Mouse (Mus musculus) cerebellum, postnatal 10 days (tissue): ENCODE results near the gene Fam19a3.
"Not testable (repeated sequence)": the region's sequence is repeated elsewhere in the genome, so short reads cannot be mapped to it uniquely, and the experiment has no call there.

Source experiments
- DNase-seq, 2 experiments: peaks; one replicate each; pipeline ENCODE4 v3.0.0; 2021; ENCODE audit warnings: mixed read lengths in 2 of 2

Fam19a3 gene

GRCm38 (mm10) chr3:104791671-104792070, 10.0 kb upstream of the Fam19a3 start:
- no peak for DNase-seq

- no peak for DNase-seq
These were observed 9.4 kb upstream of the Fam19a3 start for GRCm38 (mm10) chr3:104791017-104791416.

GRCm38 (mm10) chr3:104790401-104790937, 8.8 kb upstream of the Fam19a3 start:
- no peak for DNase-seq

- peak; percentile 37 to 58 for DNase-seq
These were observed 8.2 kb upstream of the Fam19a3 start for GRCm38 (mm10) chr3:104789822-104790221.

DNA sequence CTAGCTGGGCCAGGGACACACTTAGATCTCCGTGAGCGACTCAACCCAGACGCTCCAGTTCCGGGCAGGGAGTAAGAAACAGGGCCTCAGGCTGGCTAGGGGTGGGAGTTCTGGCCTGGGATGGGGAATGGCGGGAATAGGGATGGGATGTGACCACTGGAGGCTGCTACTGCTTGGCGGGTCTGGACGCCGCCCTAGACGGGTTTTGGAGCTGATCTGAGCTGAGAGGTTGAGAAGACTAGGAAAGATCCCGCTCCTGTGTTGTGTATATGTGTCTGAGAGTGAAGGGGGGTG, 7.6 kb upstream of the Fam19a3 start:
- no peak for DNase-seq

GRCm38 (mm10) chr3:104788561-104789311, 7.1 kb upstream of the Fam19a3 start:
- DNase-seq, result peak; percentile 85 to 88

GRCm38 (mm10) chr3:104788075-104788474, 6.4 kb upstream of the Fam19a3 start, which contains the start of gene Rhoc:
TSS of gene Rhoc (plus strand) at chr3:104788375.
- DNase-seq, result no peak

DNA sequence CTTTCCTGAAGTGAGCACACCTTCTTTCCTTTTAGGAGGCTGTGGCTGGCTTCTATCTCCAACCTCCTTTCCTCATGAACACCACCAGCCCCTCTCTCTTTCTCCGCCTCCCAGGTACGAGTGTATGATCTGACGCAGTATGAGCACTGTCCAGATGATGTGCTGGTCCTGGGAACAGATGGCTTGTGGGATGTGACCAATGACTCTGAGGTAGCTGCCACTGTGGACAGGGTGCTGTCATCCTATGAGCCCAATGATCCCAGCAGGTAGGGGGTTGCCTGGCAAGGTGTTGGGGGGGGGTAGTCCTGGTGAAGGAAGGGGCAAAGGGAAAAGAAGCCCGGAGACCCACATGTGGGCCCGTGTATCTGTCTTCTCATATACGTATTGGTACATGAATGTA, 3.6 kb upstream of the Fam19a3 start:
- no peak for DNase-seq

- DNase-seq, result no peak
These were observed 2.4 kb upstream of the Fam19a3 start for GRCm38 (mm10) chr3:104783971-104784500.

DNA sequence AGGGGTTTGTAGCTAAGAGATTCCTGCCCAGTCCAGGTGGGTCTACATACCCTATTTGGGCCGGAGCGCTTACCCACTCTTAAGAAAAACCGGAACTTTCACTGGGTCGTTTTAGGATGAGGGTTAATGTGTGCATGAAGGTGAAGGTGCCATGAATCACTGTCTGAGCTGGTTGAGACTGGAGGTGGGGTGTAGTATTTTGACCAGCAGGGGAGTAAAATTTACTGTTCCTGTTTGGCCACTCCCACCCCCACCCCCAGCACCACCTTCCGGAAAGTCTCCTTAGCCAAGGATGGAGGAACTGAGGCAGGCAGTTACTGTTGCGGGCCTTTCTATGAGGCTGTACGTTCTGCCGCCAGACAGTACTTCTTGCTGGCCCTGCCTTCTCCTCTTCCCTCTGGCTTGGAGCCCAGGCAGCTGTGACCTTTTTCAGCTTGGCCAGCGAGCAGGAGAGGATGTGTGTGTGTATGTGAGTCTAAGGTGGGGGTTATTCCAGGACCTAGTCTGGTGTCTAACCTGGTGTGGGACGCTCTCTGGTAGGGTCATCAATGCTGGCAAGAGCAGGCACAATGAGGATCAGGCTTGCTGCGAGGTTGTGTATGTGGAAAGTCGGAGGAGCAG, 531 bp upstream of the Fam19a3 start:
- DNase-seq, result peak; percentile 59 to 65

DNA sequence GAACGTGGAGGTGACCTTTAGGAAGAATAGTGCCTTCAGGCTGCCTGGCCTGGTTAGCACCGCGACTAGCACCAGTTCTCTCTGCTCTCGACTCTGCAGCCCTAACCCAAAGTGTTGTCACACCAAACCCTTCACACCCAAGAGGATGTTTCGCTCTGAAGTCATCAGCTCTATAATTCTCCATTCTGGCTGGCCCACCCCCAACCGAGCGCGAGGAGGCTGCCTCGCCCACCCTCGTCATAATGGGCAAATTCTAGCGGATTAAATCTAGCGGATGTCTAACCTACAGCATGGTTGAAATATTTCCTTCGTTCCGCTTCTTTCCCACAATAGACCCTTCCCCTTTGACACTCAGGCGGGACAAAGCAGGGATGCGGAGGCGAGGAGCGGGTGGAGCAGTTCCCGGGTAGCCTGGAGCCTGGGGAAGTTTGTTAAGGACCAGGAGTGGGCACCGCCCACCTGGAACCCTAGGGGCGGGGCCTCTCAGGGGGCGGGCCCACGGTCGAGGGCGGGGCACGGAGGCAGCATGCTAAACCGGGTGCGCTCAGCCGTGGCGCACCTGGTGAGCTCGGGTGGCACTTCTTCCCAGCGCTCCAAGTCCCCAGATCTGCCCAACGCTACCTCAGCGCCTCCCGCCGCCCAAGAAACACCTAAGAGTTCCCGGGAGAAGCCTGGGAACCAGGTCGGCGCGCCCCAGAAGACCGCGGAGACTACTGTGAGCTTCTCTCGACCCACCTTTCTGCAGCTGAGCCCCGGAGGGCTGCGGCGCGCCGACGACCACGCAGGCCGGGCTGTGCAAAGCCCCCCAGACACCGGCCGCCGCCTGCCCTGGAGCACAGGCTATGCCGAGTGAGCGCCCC, 849 bp downstream of the Fam19a3 start, which contains the start of gene Ppm1j:
TSS of gene Ppm1j (plus strand) at position 496 of the 860 bp plus-strand sequence.
- DNase-seq, result peak; percentile 45 to 63

DNA sequence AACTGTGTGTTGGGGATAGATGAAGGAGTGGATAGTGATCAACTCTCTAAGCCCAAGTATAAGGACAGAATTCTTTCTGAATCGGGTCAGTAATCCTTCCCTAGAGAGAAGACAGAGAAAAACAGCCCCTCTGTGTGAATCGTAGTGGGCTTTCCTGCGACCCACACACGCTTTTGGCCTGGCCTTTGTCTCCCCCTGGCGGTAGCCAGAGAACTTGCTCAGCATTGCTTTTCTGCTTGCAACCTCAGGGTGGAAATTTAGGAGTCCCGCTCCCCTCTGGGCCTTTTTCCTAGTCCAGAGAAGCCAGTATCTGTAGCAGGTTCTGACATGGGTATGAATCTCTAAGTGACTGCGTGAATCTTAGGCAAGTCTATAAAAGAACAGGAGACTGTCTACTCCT, 1.7 kb downstream of the Fam19a3 start:
- DNase-seq, result peak; percentile 86 to 87

DNA sequence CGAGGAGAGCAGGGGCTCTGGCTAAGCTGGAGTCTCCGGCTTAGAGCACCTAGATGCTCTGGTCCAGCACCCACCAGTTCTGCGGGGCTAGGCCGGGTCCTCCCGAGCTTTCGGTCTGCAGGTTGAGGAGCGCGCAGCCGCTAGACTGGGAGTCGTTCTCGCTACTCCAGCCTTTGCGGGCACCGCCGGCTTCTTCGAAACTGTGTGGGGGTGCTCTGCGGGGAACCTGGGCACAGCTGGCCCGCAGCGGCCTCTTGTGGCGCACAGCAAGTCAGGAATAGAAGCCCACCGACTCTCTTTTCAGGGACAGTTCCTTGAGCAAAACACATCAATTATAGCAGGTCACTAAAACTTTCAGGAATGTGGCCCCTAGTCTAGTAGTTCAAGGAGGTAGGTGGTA, 4.3 kb downstream of the Fam19a3 start:
- peak in 1 of 2 experiments; percentile 51 for DNase-seq

GRCm38 (mm10) chr3:104773301-104773700, 8.3 kb downstream of the Fam19a3 start:
- DNase-seq, result no peak

- no peak for DNase-seq
These were observed 10.2 kb downstream of the Fam19a3 start for GRCm38 (mm10) chr3:104771460-104771859.

GRCm38 (mm10) chr3:104770918-104771317, 10.7 kb downstream of the Fam19a3 start:
- DNase-seq, result no peak

- peak; percentile 65 to 68 for DNase-seq
These were observed 11.6 kb downstream of the Fam19a3 start for GRCm38 (mm10) chr3:104770035-104770434.

- no peak for DNase-seq
These were observed 12.5 kb downstream of the Fam19a3 start for GRCm38 (mm10) chr3:104769135-104769534.

- no peak for DNase-seq
These were observed 13.9 kb downstream of the Fam19a3 start for GRCm38 (mm10) chr3:104767716-104768115.

DNA sequence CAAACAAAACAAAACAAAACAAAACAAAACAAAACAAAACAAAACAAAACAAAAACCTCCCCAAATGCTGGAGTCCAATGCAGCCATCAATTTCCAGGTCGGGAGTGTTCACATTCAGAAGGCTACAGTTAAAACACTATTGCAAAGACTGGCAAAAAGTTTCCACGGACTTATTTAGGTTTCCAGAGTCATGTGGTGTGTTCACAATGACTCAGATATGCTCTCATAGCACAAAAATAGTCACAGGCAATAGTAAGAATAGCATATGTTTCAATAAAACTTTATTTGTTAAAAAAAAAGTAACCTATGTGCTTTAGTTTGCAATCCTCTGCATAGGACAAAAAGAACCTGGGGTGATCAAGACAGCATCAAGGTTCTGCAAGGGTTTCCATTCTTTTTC, 14.5 kb downstream of the Fam19a3 start:
- DNase-seq, result no peak

- DNase-seq, result peak; percentile 22 to 36
These were observed 16.6 kb downstream of the Fam19a3 start for GRCm38 (mm10) chr3:104765021-104765420.

GRCm38 (mm10) chr3:104762103-104762863, 19.4 kb downstream of the Fam19a3 start:
- DNase-seq, result not testable (repeated sequence)
